Mouse (Mus musculus): ENCODE data around the gene Csf1. TPM values are rescaled to one million over a fixed set of nuclear protein-coding genes. Genes with fewer than 3 reads are reported as not detected.

Gene Csf1
- total RNA-seq, 1 experiment: 34.0 TPM

- Histone ChIP-seq H3K9me3 (ENCODE audit: control insufficient read depth, insufficient read depth, low read depth, low read length) (no peaks in the 10 kb centered on the region), H3K27ac (ENCODE audit: insufficient read depth, low read depth, low read length, poor library complexity, severe bottlenecking) (no peak overlapping the region), H3K4me1 (ENCODE audit: control insufficient read depth in 2 of 2, insufficient read depth in 2 of 2, low read length in 2 of 2, poor library complexity in 1 of 2) (no peaks in the 10 kb centered on the region), H3K9ac (ENCODE audit: insufficient read depth, low read depth, low read length, poor library complexity, severe bottlenecking) (no peak overlapping the region), H3K4me3 (ENCODE audit: insufficient read depth in 1 of 2, low read depth in 1 of 2, low read length in 2 of 2, poor library complexity in 1 of 2, severe bottlenecking in 1 of 2) (no peak overlapping the region), H3K36me3 (ENCODE audit: control insufficient read depth, insufficient read depth, low read length, poor library complexity, severe bottlenecking) (no peaks in the 10 kb centered on the region)
- in situ Hi-C loops (cut with MboI; ENCODE audit: low sequenced_read_pairs in 2 of 2, unreplicated experiment in 2 of 2): loop anchor here in 1 of 2 experiments (5.0 kb wide), 1 partner anchor 162 kb away; no protein-coding TSS in a partner anchor
- TF ChIP-seq ZNF384 (IDR thresholded peaks at IDR 0.05; ENCODE audit: low read depth, low read length) (no peak), ZC3H11A (IDR thresholded peaks at IDR 0.05; ENCODE audit: borderline replicate concordance, low read depth, low read length) (no peak), MAFK (IDR thresholded peaks at IDR 0.05; ENCODE audit: insufficient read depth, low read depth, low read length) (no peak), CHD2 (IDR thresholded peaks at IDR 0.05; ENCODE audit: low read depth, low read length) (no peak)
- no peak for DNase-seq (ENCODE audit: low read depth, low spot score)
These were observed 59.6 kb downstream of the Csf1 start for GRCm38 (mm10) chr3:107700625-107701024.

- DNase-seq (ENCODE audit: low read depth, low spot score): no peak
- no peak overlapping the region for H3K27ac ChIP-seq (ENCODE audit: insufficient read depth, low read depth, low read length, poor library complexity, severe bottlenecking)
- in situ Hi-C loops (cut with MboI; ENCODE audit: low sequenced_read_pairs in 2 of 2, unreplicated experiment in 2 of 2): loop anchor here in 1 of 2 experiments (10.0 kb wide), 1 partner anchor 168 kb away; no protein-coding TSS in a partner anchor
- peak overlapping the region in 1 of 2 experiments; percentile 18; a peak in 1 of 4 replicates for H3K4me3 ChIP-seq (ENCODE audit: insufficient read depth in 1 of 2, low read depth in 1 of 2, low read length in 2 of 2, poor library complexity in 1 of 2, severe bottlenecking in 1 of 2)
- peaks cover 0 to 3% of the 10 kb centered on the region in 2 experiments; a peak in 2 of 4 replicates for H3K4me1 ChIP-seq (ENCODE audit: control insufficient read depth in 2 of 2, insufficient read depth in 2 of 2, low read length in 2 of 2, poor library complexity in 1 of 2)
- 0 out of 2 replicates have a peak overlapping the region, but pooled peaks have one; percentile 6 for H3K9ac ChIP-seq (ENCODE audit: insufficient read depth, low read depth, low read length, poor library complexity, severe bottlenecking)
- TF ChIP-seq ZC3H11A (IDR thresholded peaks at IDR 0.05; ENCODE audit: borderline replicate concordance, low read depth, low read length): no peak
- TF ChIP-seq HCFC1 (IDR thresholded peaks at IDR 0.05; ENCODE audit: borderline replicate concordance, insufficient read depth, low read length): no peak
- TF ChIP-seq ZNF384 (IDR thresholded peaks at IDR 0.05; ENCODE audit: low read depth, low read length): no peak
- no peak for TF ChIP-seq CHD2 (IDR thresholded peaks at IDR 0.05; ENCODE audit: low read depth, low read length)
- TF ChIP-seq MAFK (IDR thresholded peaks at IDR 0.05; ENCODE audit: insufficient read depth, low read depth, low read length): no peak
- no peaks in the 10 kb centered on the region for H3K36me3 ChIP-seq (ENCODE audit: control insufficient read depth, insufficient read depth, low read length, poor library complexity, severe bottlenecking)
- H3K9me3 ChIP-seq (ENCODE audit: control insufficient read depth, insufficient read depth, low read depth, low read length): no peaks in the 10 kb centered on the region
These were observed 63.4 kb downstream of the Csf1 start for GRCm38 (mm10) chr3:107696910-107697309.

DNA sequence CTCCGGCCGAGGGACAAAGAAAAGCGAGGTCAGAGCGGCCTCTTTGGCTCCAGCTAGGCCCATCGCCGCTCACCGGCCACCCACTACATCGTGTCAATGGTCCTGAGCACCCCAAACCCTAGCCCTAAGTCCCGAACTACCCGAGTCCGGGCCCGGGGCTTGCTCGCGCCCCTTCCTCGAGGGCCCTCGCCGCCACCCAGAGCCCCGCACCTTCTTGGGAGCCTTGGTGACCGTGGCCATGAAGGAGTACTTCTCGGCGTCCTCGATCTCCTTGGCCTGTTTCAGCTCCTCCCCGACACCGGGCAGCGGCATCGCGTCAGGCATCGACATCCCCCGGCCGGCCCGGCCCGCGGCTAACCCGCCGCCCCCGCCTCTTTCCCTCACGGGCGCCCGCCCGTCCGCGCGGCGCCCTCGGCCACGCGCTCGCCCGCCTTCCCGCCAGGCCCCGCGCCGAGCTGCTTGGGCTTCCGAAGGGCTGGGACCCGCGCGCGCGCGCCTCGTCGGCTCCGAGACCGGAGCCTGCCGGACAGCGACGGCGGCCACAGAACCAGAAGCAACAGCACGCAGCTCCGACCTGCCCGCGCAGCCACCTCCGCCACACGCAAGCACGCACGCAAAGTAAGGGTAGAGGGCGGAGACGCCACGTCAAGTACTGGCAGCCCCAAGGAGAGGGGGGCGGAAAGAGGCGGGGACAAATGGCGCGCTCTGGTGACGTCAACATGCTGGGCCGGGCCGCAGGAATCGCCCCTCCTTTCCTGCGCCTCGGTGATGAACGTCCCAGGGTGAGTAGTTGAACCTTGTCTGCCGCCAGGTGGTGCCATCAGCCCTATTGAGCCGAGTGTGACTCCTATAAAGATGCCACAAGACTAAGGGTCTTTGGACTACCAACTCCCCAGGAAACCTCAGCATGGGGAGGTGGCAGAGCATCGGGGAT is 64.1 kb downstream of the Csf1 start, which contains the start of gene Ahcyl1:
Gene Ahcyl1 (minus strand): TSS at position 613 of the 934 bp plus-strand sequence.
- Histone ChIP-seq H3K4me1 (ENCODE audit: control insufficient read depth in 2 of 2, insufficient read depth in 2 of 2, low read length in 2 of 2, poor library complexity in 1 of 2) (peaks cover 0 to 3% of the 10 kb centered on the region in 2 experiments; a peak in 2 of 4 replicates), H3K27ac (ENCODE audit: insufficient read depth, low read depth, low read length, poor library complexity, severe bottlenecking) (peak within 1 kb of the TSS; percentile 54; the same call in 1 of the 2 replicates), H3K4me3 (ENCODE audit: insufficient read depth in 1 of 2, low read depth in 1 of 2, low read length in 2 of 2, poor library complexity in 1 of 2, severe bottlenecking in 1 of 2) (peak within 1 kb of the TSS; percentile 80 to 90), H3K9me3 (ENCODE audit: control insufficient read depth, insufficient read depth, low read depth, low read length) (no peaks in the 10 kb centered on the region), H3K9ac (ENCODE audit: insufficient read depth, low read depth, low read length, poor library complexity, severe bottlenecking) (peak within 1 kb of the TSS; percentile 87), H3K36me3 (ENCODE audit: control insufficient read depth, insufficient read depth, low read length, poor library complexity, severe bottlenecking) (no peaks in the 10 kb centered on the region)
- TF ChIP-seq ZC3H11A (IDR thresholded peaks at IDR 0.05; ENCODE audit: borderline replicate concordance, low read depth, low read length) (peak; percentile 90; the same call in 1 of the 2 replicates), HCFC1 (IDR thresholded peaks at IDR 0.05; ENCODE audit: borderline replicate concordance, insufficient read depth, low read length) (peak; percentile 94), MAFK (IDR thresholded peaks at IDR 0.05; ENCODE audit: insufficient read depth, low read depth, low read length) (no peak), ZNF384 (IDR thresholded peaks at IDR 0.05; ENCODE audit: low read depth, low read length) (no peak), CHD2 (IDR thresholded peaks at IDR 0.05; ENCODE audit: low read depth, low read length) (no peak)
- in situ Hi-C loops (cut with MboI; ENCODE audit: low sequenced_read_pairs in 2 of 2, unreplicated experiment in 2 of 2): loop anchor here in 1 of 2 experiments (10.0 kb wide), 1 partner anchor 169 kb away; no protein-coding TSS in a partner anchor
- peak; percentile 95 for DNase-seq (ENCODE audit: low read depth, low spot score)

- H3K9me3 ChIP-seq (ENCODE audit: control insufficient read depth, insufficient read depth, low read depth, low read length): no peaks in the 10 kb centered on the region
- in situ Hi-C loops (cut with MboI; ENCODE audit: low sequenced_read_pairs in 2 of 2, unreplicated experiment in 2 of 2): loop anchor here in 1 of 2 experiments (10.0 kb wide), 1 partner anchor 169 kb away; no protein-coding TSS in a partner anchor
- no peak for DNase-seq (ENCODE audit: low read depth, low spot score)
These were observed 64.9 kb downstream of the Csf1 start for GRCm38 (mm10) chr3:107695219-107695947.

More at GRCm38 (mm10) chr3:107695219-107695947, 64.9 kb downstream of the Csf1 start:
- Histone ChIP-seq H3K36me3 (ENCODE audit: control insufficient read depth, insufficient read depth, low read length, poor library complexity, severe bottlenecking) (no peaks in the 10 kb centered on the region), H3K27ac (ENCODE audit: insufficient read depth, low read depth, low read length, poor library complexity, severe bottlenecking) (no peak overlapping the region), H3K9ac (ENCODE audit: insufficient read depth, low read depth, low read length, poor library complexity, severe bottlenecking) (peak overlapping the region; percentile 87), H3K4me3 (ENCODE audit: insufficient read depth in 1 of 2, low read depth in 1 of 2, low read length in 2 of 2, poor library complexity in 1 of 2, severe bottlenecking in 1 of 2) (peak overlapping the region; percentile 80 to 90), H3K4me1 (ENCODE audit: control insufficient read depth in 2 of 2, insufficient read depth in 2 of 2, low read length in 2 of 2, poor library complexity in 1 of 2) (peaks cover 0 to 3% of the 10 kb centered on the region in 2 experiments; a peak in 2 of 4 replicates)
- no peak for TF ChIP-seq HCFC1 (IDR thresholded peaks at IDR 0.05; ENCODE audit: borderline replicate concordance, insufficient read depth, low read length)
- no peak for TF ChIP-seq MAFK (IDR thresholded peaks at IDR 0.05; ENCODE audit: insufficient read depth, low read depth, low read length)
- no peak for TF ChIP-seq ZNF384 (IDR thresholded peaks at IDR 0.05; ENCODE audit: low read depth, low read length)
- TF ChIP-seq ZC3H11A (IDR thresholded peaks at IDR 0.05; ENCODE audit: borderline replicate concordance, low read depth, low read length): no peak
- TF ChIP-seq CHD2 (IDR thresholded peaks at IDR 0.05; ENCODE audit: low read depth, low read length): no peak
